Mouse (Mus musculus) stomach, embryonic 14.5 days (tissue): ENCODE results near the gene Eprs. TPM values are rescaled to one million over a fixed set of nuclear protein-coding genes. Genes with fewer than 3 reads are reported as not detected.
A peak's percentile ranks its signal among the peaks of the same experiment; 100 is the strongest.

Source experiments
- microRNA counts: library from miRNA; unstranded; fragments of <30 nt; microRNA quantifications from one replicate; lab custom pipeline; 2016
- microRNA-seq: library from miRNA; unstranded; fragments of <30 nt; microRNA quantifications from one replicate; pipeline ENCODE4, GENCODE M21; 2016
- polyA plus RNA-seq: library from polyadenylated mRNA; unstranded; fragments of >200 nt; fragmentation: Nextera tagmentation; extraction: Ambion mirVana; gene quantifications from 2 replicates; pipeline ENCODE4 v1.2.1, GENCODE M21; 2014

The Eprs gene
- polyA plus RNA-seq, 1 experiment from 2014 or later = 167 TPM

MicroRNA genes within 50 kb of the gene (microRNA counts, 519-probe panel; counts per million panel counts)
- 3,342 counts per million, percentile 63 among the panel's probes with 10 or more counts for microRNA mmu-miR-194 (lab: Ali Mortazavi, UCI)

Small RNA genes lying within 50 kb of the gene (microRNA-seq; reads per million reads assigned to microRNA genes)
- gene Mir194-1 = 48.1 reads per million, percentile 38 among the genes with 10 or more reads in this experiment
- 295 reads per million, percentile 61 among the genes with 10 or more reads in this experiment for gene Mir215

Other genes with a start within 250 kb of the Eprs start
- gene Rab3gap2, start 158.9 kb upstream of the Eprs start, polyA plus RNA-seq = 23.7 and 24.9 TPM in 2 replicates
- gene Iars2, start 33.6 kb upstream of the Eprs start, polyA plus RNA-seq = 32.0 and 33.9 TPM in 2 replicates
- 28.0 and 32.5 TPM in 2 replicates for gene Bpnt1, start 30.9 kb upstream of the Eprs start, polyA plus RNA-seq
- 0.20 and 0.35 TPM in 2 replicates for gene Slc30a10, start 91.8 kb downstream of the Eprs start, polyA plus RNA-seq